Mouse (Mus musculus): ENCODE results near the gene Gse1. TPM values are rescaled to one million over a fixed set of nuclear protein-coding genes. Genes with fewer than 3 reads are reported as not detected.

The Gse1 gene
- polyA plus RNA-seq, 1 experiment from 2014 or later: 10.8 TPM

GRCm38 (mm10) chr8:120589921-120590320, 361.7 kb downstream of the Gse1 start:
- peak overlapping the region; percentile 67 for H3K4me2 ChIP-seq
- 46% methylated on average over 2 of the region's 2 CpGs for WGBS
- peak overlapping the region; percentile 46 for H3K4me3 ChIP-seq (replicated peaks)
- no peaks in the 10 kb centered on the region for H3K27me3 ChIP-seq (replicated peaks)
- 0 out of 2 replicates have a peak, but pooled peaks cover 5% of the 10 kb centered on the region for H3K36me3 ChIP-seq
- no peak overlapping the region for H3K9ac ChIP-seq
- peak overlapping the region; percentile 62 for H3K27ac ChIP-seq
- peaks cover 11% of the 10 kb centered on the region for H3K4me1 ChIP-seq
- H3K9me3 ChIP-seq: no peaks in the 10 kb centered on the region
- no peak for ATAC-seq (ENCODE audit: insufficient read depth, low FRiP score, low read depth)

- H3K4me1 ChIP-seq: peaks cover 10% of the 10 kb centered on the region
- H3K9ac ChIP-seq: no peak overlapping the region
- no peaks in the 10 kb centered on the region for H3K36me3 ChIP-seq
- H3K9me3 ChIP-seq: no peaks in the 10 kb centered on the region
- H3K4me3 ChIP-seq (replicated peaks): no peak overlapping the region
- ATAC-seq (ENCODE audit: insufficient read depth, low FRiP score, low read depth): no peak
- H3K27ac ChIP-seq: peak overlapping the region; percentile 28; the same call in 1 of the 2 replicates
- no peaks in the 10 kb centered on the region for H3K27me3 ChIP-seq (replicated peaks)
- no peak overlapping the region for H3K4me2 ChIP-seq
- 54% methylated on average over 10 of the region's 10 CpGs for WGBS
These were observed 363.5 kb downstream of the Gse1 start for GRCm38 (mm10) chr8:120591587-120592292.

GRCm38 (mm10) chr8:120594571-120594970, 366.3 kb downstream of the Gse1 start:
- no peaks in the 10 kb centered on the region for H3K36me3 ChIP-seq

GRCm38 (mm10) chr8:120595963-120596362, 367.7 kb downstream of the Gse1 start:
- Histone ChIP-seq H3K4me3 (replicated peaks) (no peak overlapping the region), H3K36me3 (no peaks in the 10 kb centered on the region), H3K27ac (no peak overlapping the region), H3K9me3 (no peaks in the 10 kb centered on the region), H3K27me3 (replicated peaks) (no peaks in the 10 kb centered on the region), H3K9ac (no peak overlapping the region), H3K4me1 (peaks cover 8% of the 10 kb centered on the region; the same call in 1 of the 2 replicates), H3K4me2 (no peak overlapping the region)
- 9% methylated on average over 5 of the region's 5 CpGs for WGBS
- ATAC-seq (ENCODE audit: insufficient read depth, low FRiP score, low read depth): no peak

More at GRCm38 (mm10) chr8:120594571-120594970, 366.3 kb downstream of the Gse1 start:
- no peaks in the 10 kb centered on the region for H3K27me3 ChIP-seq (replicated peaks)
- H3K4me1 ChIP-seq: peaks cover 12% of the 10 kb centered on the region
- H3K9me3 ChIP-seq: no peaks in the 10 kb centered on the region
- no peak for ATAC-seq (ENCODE audit: insufficient read depth, low FRiP score, low read depth)
- no peak overlapping the region for H3K4me3 ChIP-seq (replicated peaks)
- no peak overlapping the region for H3K27ac ChIP-seq
- 88% methylated on average over 5 of the region's 5 CpGs for WGBS
- H3K9ac ChIP-seq: no peak overlapping the region
- no peak overlapping the region for H3K4me2 ChIP-seq

GRCm38 (mm10) chr8:120598579-120598978, 370.3 kb downstream of the Gse1 start:
- WGBS: 20% methylated on average over 24 of the region's 24 CpGs
- no peaks in the 10 kb centered on the region for H3K27me3 ChIP-seq (replicated peaks)
- ATAC-seq (ENCODE audit: insufficient read depth, low FRiP score, low read depth): no peak; the same call in 1 of the 2 replicates
- no peaks in the 10 kb centered on the region for H3K36me3 ChIP-seq
- peak overlapping the region; percentile 47 for H3K4me2 ChIP-seq
- no peaks in the 10 kb centered on the region for H3K9me3 ChIP-seq
- H3K4me3 ChIP-seq (replicated peaks): peak overlapping the region; percentile 14; the same call in 1 of the 2 replicates
- peaks cover 8% of the 10 kb centered on the region; the same call in 1 of the 2 replicates for H3K4me1 ChIP-seq
- H3K9ac ChIP-seq: no peak overlapping the region
- no peak overlapping the region for H3K27ac ChIP-seq

- H3K36me3 ChIP-seq: no peaks in the 10 kb centered on the region
- no peak overlapping the region for H3K4me3 ChIP-seq (replicated peaks)
- H3K4me2 ChIP-seq: no peak overlapping the region
- H3K9me3 ChIP-seq: no peaks in the 10 kb centered on the region
- no peaks in the 10 kb centered on the region for H3K27me3 ChIP-seq (replicated peaks)
- ATAC-seq (ENCODE audit: insufficient read depth, low FRiP score, low read depth): no peak
- H3K9ac ChIP-seq: no peak overlapping the region
- 55% methylated on average over 7 of the region's 7 CpGs for WGBS
- H3K4me1 ChIP-seq: peaks cover 8% of the 10 kb centered on the region; the same call in 1 of the 2 replicates
- H3K27ac ChIP-seq: no peak overlapping the region
These were observed 371.2 kb downstream of the Gse1 start for GRCm38 (mm10) chr8:120599504-120599903.

- H3K9me3 ChIP-seq: no peaks in the 10 kb centered on the region
- no peak overlapping the region for H3K4me3 ChIP-seq (replicated peaks)
- no peaks in the 10 kb centered on the region for H3K27me3 ChIP-seq (replicated peaks)
- H3K27ac ChIP-seq: no peak overlapping the region
- H3K9ac ChIP-seq: no peak overlapping the region
- no peak overlapping the region for H3K4me2 ChIP-seq
- H3K36me3 ChIP-seq: no peaks in the 10 kb centered on the region
- 31% methylated on average over 6 of the region's 6 CpGs for WGBS
- H3K4me1 ChIP-seq: peaks cover 8% of the 10 kb centered on the region; the same call in 1 of the 2 replicates
- ATAC-seq (ENCODE audit: insufficient read depth, low FRiP score, low read depth): no peak
These were observed 374.4 kb downstream of the Gse1 start for GRCm38 (mm10) chr8:120602672-120603071.

- WGBS: 79% methylated on average over 9 of the region's 9 CpGs
- no peaks in the 10 kb centered on the region for H3K4me1 ChIP-seq
These were observed 379.2 kb downstream of the Gse1 start for GRCm38 (mm10) chr8:120607460-120607859.

GRCm38 (mm10) chr8:120607885-120608284, 379.6 kb downstream of the Gse1 start:
- H3K4me3 ChIP-seq (replicated peaks): no peak overlapping the region
- H3K9me3 ChIP-seq: no peaks in the 10 kb centered on the region
- ATAC-seq (ENCODE audit: insufficient read depth, low FRiP score, low read depth): no peak
- no peaks in the 10 kb centered on the region for H3K36me3 ChIP-seq
- no peaks in the 10 kb centered on the region for H3K4me1 ChIP-seq
- no peak overlapping the region for H3K9ac ChIP-seq
- no peaks in the 10 kb centered on the region for H3K27me3 ChIP-seq (replicated peaks)
- WGBS: 14% methylated on average over 7 of the region's 7 CpGs
- H3K27ac ChIP-seq: no peak overlapping the region
- no peak overlapping the region for H3K4me2 ChIP-seq

More at GRCm38 (mm10) chr8:120607460-120607859, 379.2 kb downstream of the Gse1 start:
- no peak for ATAC-seq (ENCODE audit: insufficient read depth, low FRiP score, low read depth)
- Histone ChIP-seq H3K9ac (no peak overlapping the region), H3K4me2 (no peak overlapping the region), H3K27me3 (replicated peaks) (no peaks in the 10 kb centered on the region), H3K9me3 (no peaks in the 10 kb centered on the region), H3K4me3 (replicated peaks) (no peak overlapping the region), H3K36me3 (no peaks in the 10 kb centered on the region), H3K27ac (no peak overlapping the region)

GRCm38 (mm10) chr8:120610824-120611223, 382.6 kb downstream of the Gse1 start:
- Histone ChIP-seq H3K9me3 (no peaks in the 10 kb centered on the region), H3K36me3 (no peaks in the 10 kb centered on the region), H3K27ac (no peak overlapping the region), H3K9ac (no peak overlapping the region), H3K4me3 (replicated peaks) (no peak overlapping the region), H3K4me2 (no peak overlapping the region), H3K4me1 (no peaks in the 10 kb centered on the region), H3K27me3 (replicated peaks) (no peaks in the 10 kb centered on the region)
- WGBS: 83% methylated on average over 6 of the region's 6 CpGs
- no peak for ATAC-seq (ENCODE audit: insufficient read depth, low FRiP score, low read depth)

GRCm38 (mm10) chr8:120614491-120614890, 386.2 kb downstream of the Gse1 start:
- no peak overlapping the region for H3K27ac ChIP-seq
- 0 out of 2 replicates have a peak, but pooled peaks cover 5% of the 10 kb centered on the region for H3K4me1 ChIP-seq
- ATAC-seq (ENCODE audit: insufficient read depth, low FRiP score, low read depth): no peak
- H3K36me3 ChIP-seq: no peaks in the 10 kb centered on the region
- no peak overlapping the region for H3K9ac ChIP-seq
- no peaks in the 10 kb centered on the region for H3K27me3 ChIP-seq (replicated peaks)
- no peaks in the 10 kb centered on the region for H3K9me3 ChIP-seq
- no peak overlapping the region for H3K4me3 ChIP-seq (replicated peaks)
- H3K4me2 ChIP-seq: no peak overlapping the region
- WGBS: 89% methylated on average over 3 of the region's 3 CpGs

All from stomach, embryonic 15.5 days (tissue).